Mouse (Mus musculus) midbrain, embryonic 11.5 days (tissue): Measurements from ENCODE around the gene Pkm. TPM values are rescaled to one million over a fixed set of nuclear protein-coding genes. Genes with fewer than 3 reads are reported as not detected.

ENCODE experiments used
- ATAC-seq: fragments of 200-750 bp; cut with Nextera tagmentation; 2 replicates; pipeline ENCODE4 v1.8.0; 2017; ENCODE audit warnings: moderate TSS enrichment, moderate library complexity; ENCODE audit not compliant: low FRiP score
- DNase-seq: peaks from one replicate; pipeline ENCODE4 v3.0.0; 2015; ENCODE audit warnings: low spot score; ENCODE audit errors: missing footprints
- H3K27ac ChIP-seq: fragments of 300-500 bp; sonication (generic); 2 replicates; pipeline ENCODE4 v1.5.1; 2014; ENCODE audit warnings: low read depth, low read length
- H3K27me3 ChIP-seq: fragments of 300-500 bp; sonication (generic); 2 replicates; pipeline ENCODE4 v1.6.1; 2014; ENCODE audit warnings: mild to moderate bottlenecking, low read length, moderate library complexity, mixed read lengths; ENCODE audit not compliant: control insufficient read depth, insufficient read depth
- H3K36me3 ChIP-seq: fragments of 300-500 bp; sonication (generic); 2 replicates; pipeline ENCODE4 v1.6.1; 2014; ENCODE audit warnings: mild to moderate bottlenecking, low read length, moderate library complexity, mixed read lengths; ENCODE audit not compliant: control insufficient read depth, insufficient read depth
- H3K4me1 ChIP-seq: fragments of 300-500 bp; sonication (generic); 2 replicates; pipeline ENCODE4 v1.6.1; 2014; ENCODE audit warnings: low read length; ENCODE audit not compliant: control insufficient read depth, insufficient read depth
- H3K4me2 ChIP-seq: fragments of 300-500 bp; sonication (generic); 2 replicates; pipeline ENCODE4 v1.6.1; 2014; ENCODE audit warnings: mild to moderate bottlenecking, moderate library complexity
- H3K4me3 ChIP-seq: fragments of 300-500 bp; sonication (generic); 2 replicates; pipeline ENCODE4 v1.5.1; 2014; ENCODE audit warnings: low read depth, low read length
- H3K9ac ChIP-seq: fragments of 300-500 bp; sonication (generic); 2 replicates; pipeline ENCODE4 v1.6.1; 2014; ENCODE audit warnings: low read length
- H3K9me3 ChIP-seq: fragments of 300-500 bp; sonication (generic); 2 replicates; pipeline ENCODE4 v1.6.1; 2016; ENCODE audit warnings: low read length; ENCODE audit not compliant: control insufficient read depth
- WGBS: fragments of 180-500 bp; shearing (Covaris S2); extraction: QIAGEN DNeasy Blood & Tissue Kit; methylation state at CpG from one replicate; pipeline ENCODE4 v1.1.7; 2014; 5-methylcytosine and 5-hydroxymethylcytosine counted together
- polyA plus RNA-seq: library from polyadenylated mRNA; unstranded; fragments of >200 nt; fragmentation: Nextera tagmentation; extraction: Ambion mirVana; gene quantifications from 2 replicates; pipeline ENCODE4 v1.2.1, GENCODE M21; 2014

Pkm gene
- 1,888 and 2,059 TPM in 2 replicates for polyA plus RNA-seq

DNA sequence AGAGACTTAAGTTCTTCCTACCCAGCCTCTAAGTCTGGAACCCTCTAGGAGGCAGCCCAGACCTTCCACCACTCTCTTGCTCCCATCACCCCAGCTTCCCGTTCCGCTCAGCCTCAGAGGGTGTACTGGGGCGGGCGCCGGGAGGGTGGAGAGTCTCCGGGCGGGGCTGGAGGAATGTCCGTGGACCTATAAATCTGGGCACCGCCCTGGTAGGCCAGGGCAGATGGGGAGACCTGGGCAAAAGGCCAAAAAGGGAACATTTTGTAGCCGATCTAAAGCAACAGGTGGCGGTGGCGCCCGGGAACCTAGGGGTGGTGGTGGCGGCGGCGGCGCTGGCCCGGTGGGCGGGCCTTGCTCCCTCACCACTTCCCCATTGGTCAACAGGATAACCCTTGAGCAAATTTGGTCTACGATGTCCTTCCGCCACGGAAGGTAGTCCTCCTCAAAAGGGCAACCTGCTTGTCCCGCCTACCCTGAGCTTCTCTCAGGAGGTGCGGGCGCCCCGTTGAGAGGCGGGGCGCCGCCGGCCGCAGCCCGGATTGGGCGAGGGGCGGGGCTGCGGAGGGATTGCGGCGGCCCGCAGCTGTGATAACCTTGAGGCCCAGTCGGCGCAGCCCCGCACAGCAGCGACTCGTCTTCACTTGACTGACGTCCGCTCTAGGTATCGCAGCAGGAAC lies at the start of gene Pkm:
TSS of gene Pkm (plus strand) at position 411 of the 677 bp plus-strand sequence.
- WGBS, result under 1% methylated on average over 46 of the region's 46 CpGs
- H3K9me3 ChIP-seq, result no peaks in the 10 kb centered on the region
- peak within 1 kb of the TSS; percentile 86 for H3K4me2 ChIP-seq
- H3K9ac ChIP-seq, result peak within 1 kb of the TSS; percentile 98
- peak within 1 kb of the TSS; percentile 98 for H3K27ac ChIP-seq
- DNase-seq, result peak; percentile 99
- ATAC-seq, result peak; percentile 89
- H3K4me3 ChIP-seq, result peak within 1 kb of the TSS; percentile 89
- H3K4me1 ChIP-seq, result peaks cover 20% of the 10 kb centered on the region
- H3K27me3 ChIP-seq, result no peaks in the 10 kb centered on the region
- H3K36me3 ChIP-seq, result 0 out of 2 replicates have a peak, but pooled peaks cover 2% of the 10 kb centered on the region

DNA sequence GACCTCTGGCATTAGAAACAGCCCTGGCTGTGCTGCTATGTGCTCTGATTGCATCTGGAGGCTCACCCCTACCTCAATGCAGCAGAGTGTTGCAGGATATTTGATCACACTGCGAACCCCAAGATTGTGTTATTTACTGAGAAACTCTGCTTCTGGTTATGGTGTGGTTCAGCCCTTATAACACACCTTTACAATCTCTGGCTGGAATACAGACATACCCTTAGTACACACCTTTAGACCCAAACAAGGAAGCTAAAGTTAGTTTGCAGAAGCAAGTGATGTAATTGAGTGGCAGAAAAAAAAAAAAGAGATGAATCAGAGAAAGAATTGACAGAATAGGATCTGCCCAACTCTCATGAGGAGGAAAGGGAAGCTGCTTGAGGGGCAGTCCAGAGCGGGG lies 45.2 kb upstream of the Pkm start:
- no peaks in the 10 kb centered on the region for H3K9me3 ChIP-seq
- DNase-seq (no peak), ATAC-seq (no peak)
- H3K27me3 ChIP-seq, result no peaks in the 10 kb centered on the region
- H3K4me3 ChIP-seq, result no peak overlapping the region
- H3K36me3 ChIP-seq, result no peaks in the 10 kb centered on the region
- no peak overlapping the region for H3K27ac ChIP-seq
- WGBS, result 92% methylated on average over 2 of the region's 2 CpGs
- no peak overlapping the region for H3K4me2 ChIP-seq
- H3K4me1 ChIP-seq, result no peaks in the 10 kb centered on the region
- no peak overlapping the region for H3K9ac ChIP-seq

DNA sequence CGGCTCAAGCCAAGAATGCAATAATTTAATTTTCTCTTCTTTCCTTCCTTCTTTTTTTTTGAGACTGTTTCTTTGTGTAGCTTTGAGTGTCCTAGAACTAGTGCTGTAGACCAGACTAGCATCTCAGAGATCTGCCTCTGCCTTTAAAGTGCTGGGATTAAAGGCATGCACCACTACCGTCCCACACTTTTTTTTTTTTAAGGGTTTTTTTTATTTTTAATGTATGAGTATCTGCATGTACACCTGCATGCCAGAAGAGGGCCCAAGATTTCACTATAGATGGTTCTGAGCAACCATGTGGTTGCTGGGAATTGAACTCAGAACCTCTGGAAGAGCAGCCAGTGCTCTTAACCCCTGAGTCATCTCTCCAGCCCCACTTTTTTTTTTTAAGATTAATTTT lies 40.4 kb upstream of the Pkm start:
- DNase-seq (no peak), ATAC-seq (no peak)
- Histone ChIP-seq H3K9ac (no peak overlapping the region), H3K9me3 (no peaks in the 10 kb centered on the region), H3K4me3 (no peak overlapping the region), H3K27me3 (no peaks in the 10 kb centered on the region), H3K4me1 (peaks cover 8% of the 10 kb centered on the region), H3K4me2 (no peak overlapping the region), H3K27ac (no peak overlapping the region), H3K36me3 (0 out of 2 replicates have a peak, but pooled peaks cover 2% of the 10 kb centered on the region)
- WGBS, result 86% methylated on average over 2 of the region's 2 CpGs

DNA sequence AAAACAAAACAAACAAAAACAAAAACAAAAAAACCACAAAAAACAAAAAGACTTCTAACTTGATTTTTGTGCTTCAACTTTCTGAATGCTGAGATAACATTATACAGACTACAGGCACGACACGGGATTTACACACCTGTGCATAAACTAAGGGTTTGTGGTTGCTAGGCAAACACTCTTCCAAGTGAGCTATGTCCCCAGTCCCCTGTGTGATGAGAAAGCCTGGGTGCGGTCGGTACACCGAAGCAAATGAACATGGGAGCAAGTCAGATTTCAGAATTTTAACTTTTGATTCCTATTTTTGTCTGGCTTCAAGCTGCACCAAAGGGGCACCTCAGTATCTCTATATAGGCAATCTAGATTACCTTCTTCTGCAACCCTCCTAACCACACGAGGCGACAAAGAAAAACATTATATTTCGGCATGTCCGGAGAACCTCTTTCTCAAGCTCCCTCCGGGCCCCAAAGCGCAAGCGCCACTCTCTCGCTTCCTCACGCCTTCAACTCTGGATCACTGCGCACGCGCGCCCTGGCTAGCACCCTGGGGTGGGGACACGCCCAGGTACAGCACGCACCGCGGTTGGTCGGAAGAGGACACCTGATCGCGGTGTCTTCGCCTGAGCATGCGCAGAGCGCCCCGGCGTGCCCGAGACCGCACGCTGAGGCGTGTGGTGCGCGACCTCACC lies 39.4 kb upstream of the Pkm start, which contains the start of gene Parp6:
TSS of gene Parp6 (plus strand) at position 663 of the 685 bp plus-strand sequence.
- peak within 1 kb of the TSS; percentile 79 for H3K4me3 ChIP-seq
- DNase-seq (peak; percentile 99), ATAC-seq (peak; percentile 97)
- no peaks in the 10 kb centered on the region for H3K9me3 ChIP-seq
- H3K27me3 ChIP-seq, result no peaks in the 10 kb centered on the region
- WGBS, result under 1% methylated on average over 36 of the region's 36 CpGs
- peaks cover 8% of the 10 kb centered on the region for H3K4me1 ChIP-seq
- H3K27ac ChIP-seq, result peak within 1 kb of the TSS; percentile 88
- H3K36me3 ChIP-seq, result 0 out of 2 replicates have a peak, but pooled peaks cover 2% of the 10 kb centered on the region
- H3K4me2 ChIP-seq, result peak within 1 kb of the TSS; percentile 53
- peak within 1 kb of the TSS; percentile 86 for H3K9ac ChIP-seq

DNA sequence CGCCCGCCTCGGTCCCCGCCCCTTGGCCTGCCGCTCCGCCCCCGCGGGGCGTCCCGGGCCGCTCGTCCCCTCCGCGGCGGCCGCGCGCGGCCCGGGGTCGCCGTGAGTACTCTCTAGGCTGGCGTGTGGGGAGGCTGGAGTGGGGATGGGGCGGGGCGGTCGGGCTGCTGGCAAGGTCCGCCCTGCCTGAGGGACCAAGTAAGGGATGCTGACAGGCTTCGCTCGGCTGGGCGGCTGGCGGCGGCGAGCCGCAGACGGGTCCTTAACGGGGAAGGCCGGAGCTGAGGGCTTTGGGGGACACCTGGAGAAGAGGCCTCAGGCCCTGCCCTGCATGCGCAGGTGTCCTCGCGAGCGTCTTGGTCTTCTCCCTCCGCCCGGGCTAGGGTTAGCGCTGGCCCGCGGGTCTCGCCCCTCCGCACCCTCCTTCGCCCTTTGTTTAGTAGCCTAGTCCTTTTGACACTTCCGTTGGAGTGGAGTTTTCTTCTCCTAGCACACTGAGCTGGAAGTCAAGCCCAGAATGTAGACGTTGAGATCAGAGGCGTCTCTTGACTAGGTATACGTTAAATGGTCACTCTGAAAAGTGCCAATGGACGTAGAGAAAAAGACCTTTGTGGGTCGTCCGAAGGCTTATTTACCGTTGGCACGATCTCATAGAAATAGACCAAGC lies 38.7 kb upstream of the Pkm start:
- Histone ChIP-seq H3K9me3 (no peaks in the 10 kb centered on the region), H3K4me3 (peak overlapping the region; percentile 79), H3K27ac (peak overlapping the region; percentile 88), H3K27me3 (no peaks in the 10 kb centered on the region), H3K4me1 (peaks cover 8% of the 10 kb centered on the region), H3K4me2 (peak overlapping the region; percentile 53), H3K36me3 (peaks cover 4% of the 10 kb centered on the region; the same call in 1 of the 2 replicates), H3K9ac (peak overlapping the region; percentile 86)
- peak; percentile 94 for ATAC-seq
- WGBS, result 1% methylated on average over 57 of the region's 58 CpGs
- peak; percentile 94 for DNase-seq

GRCm38 (mm10) chr9:59638372-59638771 lies 17.8 kb upstream of the Pkm start:
- H3K9me3 ChIP-seq, result no peaks in the 10 kb centered on the region
- peaks cover 16% of the 10 kb centered on the region for H3K36me3 ChIP-seq
- no peak overlapping the region for H3K9ac ChIP-seq
- DNase-seq, result peak; percentile 19
- no peak overlapping the region for H3K4me3 ChIP-seq
- ATAC-seq, result no peak
- H3K27ac ChIP-seq, result no peak overlapping the region
- no peak overlapping the region for H3K4me2 ChIP-seq
- H3K4me1 ChIP-seq, result no peaks in the 10 kb centered on the region
- WGBS, result 95% methylated on average over 1 of the region's 1 CpGs
- no peaks in the 10 kb centered on the region for H3K27me3 ChIP-seq

- H3K27me3 ChIP-seq, result no peaks in the 10 kb centered on the region
- no peak overlapping the region for H3K9ac ChIP-seq
- ATAC-seq, result no peak
- DNase-seq, result peak; percentile 65
- H3K27ac ChIP-seq, result no peak overlapping the region
- no peak overlapping the region for H3K4me3 ChIP-seq
- 89% methylated on average over 4 of the region's 4 CpGs for WGBS
- no peak overlapping the region for H3K4me2 ChIP-seq
- H3K4me1 ChIP-seq, result no peaks in the 10 kb centered on the region
- no peaks in the 10 kb centered on the region for H3K9me3 ChIP-seq
- peaks cover 7% of the 10 kb centered on the region; the same call in 1 of the 2 replicates for H3K36me3 ChIP-seq
These were observed 16.2 kb upstream of the Pkm start for GRCm38 (mm10) chr9:59639936-59640335.

DNA sequence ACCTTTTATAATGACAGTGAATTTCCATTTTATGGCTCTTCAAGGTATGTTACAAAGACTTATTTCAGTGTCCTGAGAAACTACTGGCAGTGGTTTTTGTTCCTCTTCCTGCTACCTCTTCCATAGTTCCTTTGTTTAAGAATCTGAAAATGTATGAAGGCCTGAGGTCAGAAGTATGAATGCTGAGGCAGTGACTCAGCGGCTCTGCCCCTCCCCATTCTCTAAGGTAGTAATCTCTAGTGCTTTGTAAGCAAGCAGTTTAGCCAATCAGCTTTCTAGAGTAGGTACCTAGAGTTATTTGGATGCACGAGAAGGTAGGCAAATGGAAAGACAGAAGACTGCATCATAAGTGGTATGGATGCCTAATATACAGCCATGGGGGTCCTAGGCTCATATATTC lies 14.8 kb upstream of the Pkm start:
- Histone ChIP-seq H3K4me1 (no peaks in the 10 kb centered on the region), H3K27me3 (no peaks in the 10 kb centered on the region), H3K9me3 (no peaks in the 10 kb centered on the region), H3K27ac (no peak overlapping the region), H3K4me2 (no peak overlapping the region), H3K9ac (no peak overlapping the region), H3K4me3 (no peak overlapping the region), H3K36me3 (peaks cover 7% of the 10 kb centered on the region; the same call in 1 of the 2 replicates)
- WGBS, result 84% methylated on average over 2 of the region's 2 CpGs
- ATAC-seq, result no peak
- no peak for DNase-seq

DNA sequence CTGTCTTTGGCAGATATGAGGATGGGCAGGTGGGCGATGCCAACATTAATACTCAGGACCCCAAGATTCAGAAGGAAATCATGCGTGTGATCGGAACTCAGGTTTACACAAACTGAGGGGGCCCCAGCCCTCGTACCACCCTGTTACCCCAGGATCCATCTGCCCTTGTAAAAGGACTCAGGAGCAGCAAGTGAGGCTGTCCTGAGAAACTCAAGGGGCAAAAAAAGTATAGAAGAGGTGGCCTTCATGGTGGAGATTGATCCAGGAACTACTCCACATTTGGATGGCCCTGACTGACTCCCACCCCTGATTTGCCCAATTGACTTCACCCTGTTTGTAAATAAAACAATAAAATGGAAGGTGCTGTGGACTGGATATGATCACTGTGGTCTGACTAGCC lies 6.3 kb upstream of the Pkm start:
- WGBS, result 96% methylated on average over 4 of the region's 4 CpGs
- peaks cover 7% of the 10 kb centered on the region for H3K36me3 ChIP-seq
- ATAC-seq, result no peak

More for the DNA sequence above, 6.3 kb upstream of the Pkm start:
- DNase-seq, result peak; percentile 79
- Histone ChIP-seq H3K4me2 (no peak overlapping the region), H3K9me3 (no peaks in the 10 kb centered on the region), H3K27me3 (no peaks in the 10 kb centered on the region), H3K4me3 (no peak overlapping the region), H3K4me1 (no peaks in the 10 kb centered on the region), H3K9ac (no peak overlapping the region), H3K27ac (no peak overlapping the region)
